Mouse (Mus musculus) brain, embryonic 14.5 days (tissue): ENCODE measurements around the gene Coro2b.

Source experiments
- CTCF ChIP-seq: fragments of 200-500 bp; IDR thresholded peaks from 2 replicates; pipeline ENCODE4 v1.5.1; 2012; ENCODE audit warnings: inconsistent platforms, mild to moderate bottlenecking, moderate library complexity, borderline replicate concordance; ENCODE audit not compliant: insufficient read depth, insufficient read length; ENCODE audit errors: extremely low read depth
- POLR2A ChIP-seq: fragments of 200-500 bp; IDR thresholded peaks from 2 replicates; pipeline ENCODE4 v1.6.1; 2012; ENCODE audit warnings: mild to moderate bottlenecking, inconsistent platforms, borderline replicate concordance; ENCODE audit not compliant: poor library complexity, insufficient read depth, insufficient read length, severe bottlenecking; ENCODE audit errors: extremely low read depth

DNA sequence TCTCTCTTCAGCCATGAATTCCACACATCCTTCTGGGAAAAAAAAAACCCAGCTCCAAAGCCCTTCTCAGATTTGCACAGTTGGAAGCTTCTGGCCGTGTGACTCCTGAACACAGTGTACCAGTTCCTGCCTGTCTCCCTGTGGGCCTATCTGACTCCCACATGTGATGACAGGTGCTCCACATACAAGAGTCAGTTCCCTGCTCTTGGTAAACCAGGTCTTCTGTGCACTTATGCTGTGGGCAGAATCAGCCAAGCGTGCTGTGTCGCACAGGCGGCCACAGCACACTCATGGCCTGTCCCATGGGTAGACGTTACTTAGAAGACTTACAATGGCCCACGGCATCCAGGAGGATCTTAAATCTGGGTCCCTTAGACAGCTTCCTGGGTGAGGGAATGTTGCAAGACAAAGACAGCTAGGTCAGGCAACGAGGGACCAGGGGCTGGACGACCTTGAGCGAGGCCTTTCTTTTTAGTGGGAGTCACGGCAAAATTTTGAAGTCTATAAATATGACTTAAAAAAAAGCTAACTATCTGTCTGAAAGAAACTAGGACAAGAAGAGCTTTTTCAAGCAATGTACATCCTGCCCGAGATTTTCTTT is 30.3 kb downstream of the Coro2b start:
- no peak for TF ChIP-seq POLR2A
- TF ChIP-seq CTCF = no peak
